Mouse (Mus musculus) central nervous system, embryonic 11.5 days (tissue): ENCODE results near the gene Prr5. TPM values are rescaled to one million over a fixed set of nuclear protein-coding genes. Genes with fewer than 3 reads are reported as not detected.

Experiments
- polyA plus RNA-seq: library from polyadenylated mRNA; depleted of rRNA; stranded (reverse); fragments of >200 nt; gene quantifications from 2 replicates; pipeline ENCODE4 v1.2.3, GENCODE M21; 2012; rRNA removed

The Prr5 gene
- polyA plus RNA-seq = 12.5 and 19.8 TPM in 2 replicates

DNA sequence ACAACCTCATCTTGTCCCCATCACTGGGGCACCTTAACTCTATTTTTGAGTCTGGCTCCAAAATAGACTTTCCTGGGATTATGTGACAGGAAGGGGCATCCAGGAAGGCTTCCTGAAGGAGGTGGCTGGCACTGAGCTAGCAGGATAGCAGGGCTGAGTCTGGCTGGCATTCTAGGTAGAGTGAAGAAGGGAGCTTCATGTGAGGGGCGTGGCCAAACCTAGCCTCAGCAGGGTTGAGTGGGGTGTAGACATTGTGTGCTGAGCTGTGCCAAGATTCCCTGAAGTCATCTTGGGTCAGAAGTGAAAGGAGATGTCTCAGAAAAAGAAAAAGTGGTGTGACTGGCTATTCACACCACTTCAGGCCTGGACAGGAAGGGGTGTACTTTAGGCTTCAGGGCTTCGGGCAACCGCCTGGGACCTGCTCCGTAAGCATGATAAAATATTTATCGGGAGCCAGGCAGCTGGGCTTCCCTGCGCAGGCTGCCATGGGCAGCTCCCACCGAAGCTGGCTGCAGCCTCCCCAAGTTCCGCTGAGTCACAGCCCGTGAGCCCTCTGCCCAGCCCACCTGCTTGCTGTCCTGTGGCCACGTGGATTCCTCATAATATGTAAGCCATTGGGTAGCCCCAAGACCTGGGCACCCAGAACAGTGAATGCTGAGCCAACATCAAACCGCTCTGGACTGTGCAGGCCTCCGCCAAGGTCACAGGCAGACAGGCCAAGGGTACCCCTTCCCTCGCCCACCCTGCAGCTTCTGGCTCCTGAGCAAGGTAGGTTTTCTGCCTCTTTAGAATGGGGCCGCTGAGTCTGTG, at the start of gene Prr5:
Gene Prr5, plus strand, starts transcription at position 683 of the 810 bp plus-strand sequence.

DNA sequence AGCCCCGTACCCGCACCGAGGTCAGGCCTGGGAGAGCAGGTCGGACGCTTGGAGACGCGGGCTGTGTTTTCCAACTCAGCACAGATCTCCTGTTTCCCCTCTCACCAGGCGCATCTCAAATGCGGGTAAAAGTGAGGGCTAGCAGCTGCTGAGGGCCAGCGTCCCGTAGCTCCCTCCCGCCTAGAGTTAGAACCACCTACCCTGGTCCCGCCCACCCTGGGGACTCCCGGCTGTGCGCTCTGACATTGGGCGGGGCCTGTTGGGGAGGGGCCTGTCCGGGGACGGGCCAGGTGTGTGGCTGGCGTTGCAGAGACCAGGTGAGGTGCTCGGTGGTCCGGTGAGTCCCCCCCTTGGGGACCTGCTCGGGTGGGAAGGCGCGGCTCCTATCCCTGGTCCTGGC, 50.4 kb downstream of the Prr5 start, which contains the start of gene Arhgap8:
Gene Arhgap8, plus strand, starts transcription at position 262 of the 400 bp plus-strand sequence.

Other genes with a start within 250 kb of the Prr5 start
- gene Shisal1, start 222.5 kb upstream of the Prr5 start, polyA plus RNA-seq = 8.1 and 8.7 TPM in 2 replicates
- 18.4 and 22.5 TPM in 2 replicates for gene Rtl6, start 111.8 kb upstream of the Prr5 start, polyA plus RNA-seq
- gene Arhgap8, start 50.4 kb downstream of the Prr5 start, polyA plus RNA-seq = 0.60 and 3.3 TPM in 2 replicates
- gene Phf21b, start 186.4 kb downstream of the Prr5 start, polyA plus RNA-seq = 117 and 190 TPM in 2 replicates